Mouse (Mus musculus) heart, postnatal 10 days (tissue): ENCODE measurements around the gene Gins2. TPM values are rescaled to one million over a fixed set of nuclear protein-coding genes. Genes with fewer than 3 reads are reported as not detected.

ENCODE experiments used
- DNase-seq, 2 experiments: peaks; one replicate each; pipeline ENCODE4 v3.0.0; 2021
- intact Hi-C: fragments of 180-260 bp; cut with DNase I; formaldehyde crosslinking; loops from one replicate; pipeline ENCODE4 v1.15.1; 2025
- total RNA-seq, 2 experiments: library from RNA; stranded (reverse); gene quantifications; 2 replicates each; pipeline ENCODE4 v1.2.3; 2021

The Gins2 gene
- total RNA-seq, 2 experiments from 2014 or later = 14.6 to 15.2 TPM

GRCm38 (mm10) chr8:120607460-120607859, 18.4 kb upstream of the Gins2 start:
- intact Hi-C loops = loop anchor here (5.0 kb wide), 1 partner anchor 430 kb away; the partner anchor contains the start of gene Fam92b

GRCm38 (mm10) chr8:120602672-120603071, 13.6 kb upstream of the Gins2 start:
- intact Hi-C loops = no loop called here
- DNase-seq = no peak

More at GRCm38 (mm10) chr8:120607460-120607859, 18.4 kb upstream of the Gins2 start:
- DNase-seq = no peak

GRCm38 (mm10) chr8:120599504-120599903, 10.4 kb upstream of the Gins2 start:
- intact Hi-C loops = loop anchor here (2.0 to 5.0 kb wide), 2 partner anchors 29 to 312 kb away; no protein-coding TSS in a partner anchor
- peak; percentile 80 to 92 for DNase-seq

GRCm38 (mm10) chr8:120598579-120598978, 9.5 kb upstream of the Gins2 start:
- intact Hi-C loops = loop anchor here (2.0 to 5.0 kb wide), 2 partner anchors 28 to 311 kb away; no protein-coding TSS in a partner anchor
- DNase-seq = peak; percentile 36 to 52

- intact Hi-C loops = loop anchor here (5.0 kb wide), 1 partner anchor 309 kb away; no protein-coding TSS in a partner anchor
- peak; percentile 64 to 78 for DNase-seq
These were observed 6.9 kb upstream of the Gins2 start for GRCm38 (mm10) chr8:120595963-120596362.

- intact Hi-C loops = no loop called here
- no peak for DNase-seq
These were observed 5.5 kb upstream of the Gins2 start for GRCm38 (mm10) chr8:120594571-120594970.

- intact Hi-C loops = no loop called here
- DNase-seq = no peak
These were observed 2.6 kb upstream of the Gins2 start for GRCm38 (mm10) chr8:120591587-120592292.

- intact Hi-C loops = no loop called here
- DNase-seq = peak; percentile 83 to 84
These were observed 817 bp upstream of the Gins2 start for GRCm38 (mm10) chr8:120589921-120590320.

- intact Hi-C loops = no loop called here
- DNase-seq = peak; percentile 73 to 82
These were observed 3.6 kb downstream of the Gins2 start for GRCm38 (mm10) chr8:120585521-120585920.

- DNase-seq = peak; percentile 71 to 75
- intact Hi-C loops = no loop called here
These were observed 7.3 kb downstream of the Gins2 start for GRCm38 (mm10) chr8:120581811-120582210.

GRCm38 (mm10) chr8:120581329-120581728, 7.8 kb downstream of the Gins2 start:
- intact Hi-C loops = no loop called here

GRCm38 (mm10) chr8:120580336-120581000, 8.6 kb downstream of the Gins2 start:
- DNase-seq = no peak
- intact Hi-C loops = no loop called here

More at GRCm38 (mm10) chr8:120581329-120581728, 7.8 kb downstream of the Gins2 start:
- no peak for DNase-seq

- intact Hi-C loops = loop anchor here (10.0 kb wide), 1 partner anchor 403 kb away; the partner anchor contains the start of gene Fam92b
- no peak for DNase-seq
These were observed 11.3 kb downstream of the Gins2 start for GRCm38 (mm10) chr8:120577821-120578220.

GRCm38 (mm10) chr8:120575801-120576200, 13.3 kb downstream of the Gins2 start:
- no peak for DNase-seq

GRCm38 (mm10) chr8:120574941-120575340, 14.2 kb downstream of the Gins2 start:
- intact Hi-C loops = loop anchor here (10.0 kb wide), 1 partner anchor 400 kb away; the partner anchor contains the start of gene Fam92b
- DNase-seq = no peak

More at GRCm38 (mm10) chr8:120575801-120576200, 13.3 kb downstream of the Gins2 start:
- intact Hi-C loops = loop anchor here (10.0 kb wide), 1 partner anchor 401 kb away; the partner anchor contains the start of gene Fam92b

GRCm38 (mm10) chr8:120573866-120574265, 15.2 kb downstream of the Gins2 start:
- no peak for DNase-seq
- intact Hi-C loops = loop anchor here (10.0 kb wide), 1 partner anchor 399 kb away; the partner anchor contains the start of gene Fam92b

- intact Hi-C loops = loop anchor here (10.0 kb wide), 1 partner anchor 398 kb away; the partner anchor contains the start of gene Fam92b
- no peak for DNase-seq
These were observed 16.6 kb downstream of the Gins2 start for GRCm38 (mm10) chr8:120572534-120572933.

GRCm38 (mm10) chr8:120571561-120571960, 17.5 kb downstream of the Gins2 start:
- DNase-seq = no peak
- intact Hi-C loops = loop anchor here (2.0 to 10.0 kb wide), 2 partner anchors 27 to 397 kb away; partner anchors contain the start of gene Fam92b

- intact Hi-C loops = loop anchor here (2.0 to 10.0 kb wide), 2 partner anchors 29 to 395 kb away; partner anchors contain the start of gene Fam92b
- peak; percentile 86 to 90 for DNase-seq
These were observed 19.0 kb downstream of the Gins2 start for GRCm38 (mm10) chr8:120569939-120570715.

GRCm38 (mm10) chr8:120569123-120569522, 20.0 kb downstream of the Gins2 start:
- DNase-seq = no peak
- intact Hi-C loops = no loop called here
